Mouse (Mus musculus): Measurements from ENCODE around the gene R3hdm1.

The R3hdm1 gene

GRCm38 (mm10) chr1:128284157-128284690 lies 181.1 kb downstream of the R3hdm1 start:
- DNase-seq (ENCODE audit: low spot score in 2 of 2), result no peak

- no peak for DNase-seq (ENCODE audit: low spot score in 2 of 2)
Observed at GRCm38 (mm10) chr1:128285136-128285535, 182.0 kb downstream of the R3hdm1 start.

Data from thymus, postnatal 10 days (tissue).